Mouse (Mus musculus): ENCODE results near the gene Slc8a1.

GRCm38 (mm10) chr17:81738311-81738755, at the start of gene Slc8a1:
- TF ChIP-seq CTCF (IDR thresholded peaks at IDR 0.05; ENCODE audit: low read depth) (no peak), EP300 (IDR thresholded peaks at IDR 0.05; ENCODE audit: low read depth) (no peak)
